Mouse (Mus musculus) neural tube, embryonic 13.5 days (tissue): ENCODE measurements around the gene Gbf1. TPM values are rescaled to one million over a fixed set of nuclear protein-coding genes. Genes with fewer than 3 reads are reported as not detected.
A peak's percentile ranks its signal among the peaks of the same experiment; 100 is the strongest.
"Not testable (repeated sequence)": the region's sequence is repeated elsewhere in the genome, so short reads cannot be mapped to it uniquely, and the experiment has no call there.

ENCODE experiments used
- ATAC-seq: fragments of 200-750 bp; cut with Nextera tagmentation; 2 replicates; pipeline ENCODE4 v1.8.0; 2017; ENCODE audit warnings: low read depth, mild to moderate bottlenecking, moderate TSS enrichment, moderate library complexity
- H3K27ac ChIP-seq: fragments of 300-500 bp; sonication (generic); replicated peaks from 2 replicates; pipeline ENCODE4 v1.5.1; 2015; ENCODE audit warnings: moderate library complexity, mild to moderate bottlenecking, inconsistent platforms
- H3K27me3 ChIP-seq: fragments of 300-500 bp; sonication (generic); 2 replicates; pipeline ENCODE4 v1.6.1; 2015; ENCODE audit warnings: mild to moderate bottlenecking, inconsistent platforms
- H3K36me3 ChIP-seq: fragments of 300-500 bp; sonication (generic); 2 replicates; pipeline ENCODE4 v1.6.1; 2015; ENCODE audit warnings: mild to moderate bottlenecking, inconsistent platforms
- H3K4me1 ChIP-seq: fragments of 300-500 bp; sonication (generic); replicated peaks from 2 replicates; pipeline ENCODE4 v1.6.1; 2015; ENCODE audit warnings: inconsistent platforms
- H3K4me2 ChIP-seq: fragments of 300-500 bp; sonication (generic); 2 replicates; pipeline ENCODE4 v1.6.1; 2015; ENCODE audit warnings: inconsistent platforms, mild to moderate bottlenecking, moderate library complexity
- H3K4me3 ChIP-seq: fragments of 300-500 bp; sonication (generic); 2 replicates; pipeline ENCODE4 v1.5.1; 2015; ENCODE audit warnings: mild to moderate bottlenecking, inconsistent platforms
- H3K9ac ChIP-seq: fragments of 300-500 bp; sonication (generic); 2 replicates; pipeline ENCODE4 v1.6.1; 2015; ENCODE audit warnings: moderate library complexity, mild to moderate bottlenecking, inconsistent platforms
- H3K9me3 ChIP-seq: fragments of 300-500 bp; sonication (generic); 2 replicates; pipeline ENCODE4 v1.6.1; 2016; ENCODE audit warnings: inconsistent platforms
- WGBS: fragments of 180-500 bp; shearing (Covaris S2); methylation state at CpG from one replicate; pipeline ENCODE4 v1.1.7; 2015; 5-methylcytosine and 5-hydroxymethylcytosine counted together
- polyA plus RNA-seq: library from polyadenylated mRNA; unstranded; fragments of >200 nt; fragmentation: Nextera tagmentation; extraction: Ambion mirVana; gene quantifications from 2 replicates; pipeline ENCODE4 v1.2.1, GENCODE M21; 2015

Gbf1 gene
- polyA plus RNA-seq, 1 experiment from 2014 or later, result 65.2 TPM

GRCm38 (mm10) chr19:46149091-46149490 lies 3.2 kb upstream of the Gbf1 start:
- Histone ChIP-seq H3K4me2 (peak overlapping the region; percentile 84), H3K27ac (no peak overlapping the region), H3K4me3 (peak overlapping the region; percentile 45; the same call in 1 of the 2 replicates), H3K36me3 (no peaks in the 10 kb centered on the region), H3K9ac (no peak overlapping the region), H3K4me1 (peaks cover 38% of the 10 kb centered on the region), H3K27me3 (peaks cover 70% of the 10 kb centered on the region), H3K9me3 (no peaks in the 10 kb centered on the region)
- no peak for ATAC-seq
- WGBS, result 30% methylated on average over 12 of the region's 12 CpGs

DNA sequence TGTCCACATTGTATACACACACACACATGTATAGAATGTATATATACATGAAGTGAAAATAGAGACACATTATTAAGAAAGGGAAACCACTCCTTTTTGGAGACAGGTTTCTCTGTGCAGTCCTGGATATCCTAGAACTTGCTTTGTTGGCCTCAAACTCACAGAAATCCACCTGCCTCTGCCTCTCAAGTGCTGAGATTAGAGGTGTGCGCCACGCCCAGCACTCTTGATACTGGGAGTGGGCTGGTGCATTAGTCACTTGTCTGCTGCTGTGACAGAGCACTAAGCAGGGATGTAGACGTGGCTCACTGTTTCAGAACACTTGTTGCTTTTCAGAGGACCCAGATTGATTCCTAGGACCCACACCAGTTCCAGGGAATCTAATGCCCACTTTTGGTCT lies 13.6 kb downstream of the Gbf1 start:
- WGBS, result 96% methylated on average over 3 of the region's 3 CpGs
- no peak for ATAC-seq
- Histone ChIP-seq H3K4me1 (no peaks in the 10 kb centered on the region), H3K4me3 (no peak overlapping the region), H3K9ac (no peak overlapping the region), H3K9me3 (no peaks in the 10 kb centered on the region), H3K36me3 (peaks cover 44% of the 10 kb centered on the region), H3K27ac (no peak overlapping the region), H3K4me2 (no peak overlapping the region), H3K27me3 (no peaks in the 10 kb centered on the region)

GRCm38 (mm10) chr19:46167169-46167568 lies 14.9 kb downstream of the Gbf1 start:
- H3K9ac ChIP-seq, H3K27me3 ChIP-seq, H3K4me3 ChIP-seq, H3K4me2 ChIP-seq, H3K4me1 ChIP-seq, H3K27ac ChIP-seq, ATAC-seq, H3K9me3 ChIP-seq: not testable (repeated sequence)
- 87% methylated on average over 1 of the region's 2 CpGs for whole genome bisulfite sequencing
- peaks cover 55% of the 10 kb centered on the region for H3K36me3 ChIP-seq

- Histone ChIP-seq H3K4me2 (no peak overlapping the region), H3K9me3 (no peaks in the 10 kb centered on the region), H3K27me3 (no peaks in the 10 kb centered on the region), H3K9ac (no peak overlapping the region), H3K4me1 (no peaks in the 10 kb centered on the region; the same call in 1 of the 2 replicates), H3K4me3 (no peak overlapping the region), H3K36me3 (peaks cover 54% of the 10 kb centered on the region), H3K27ac (no peak overlapping the region)
- no peak for ATAC-seq
- 89% methylated on average over 3 of the region's 3 CpGs for WGBS
Measured at GRCm38 (mm10) chr19:46169396-46169795, 17.1 kb downstream of the Gbf1 start.

DNA sequence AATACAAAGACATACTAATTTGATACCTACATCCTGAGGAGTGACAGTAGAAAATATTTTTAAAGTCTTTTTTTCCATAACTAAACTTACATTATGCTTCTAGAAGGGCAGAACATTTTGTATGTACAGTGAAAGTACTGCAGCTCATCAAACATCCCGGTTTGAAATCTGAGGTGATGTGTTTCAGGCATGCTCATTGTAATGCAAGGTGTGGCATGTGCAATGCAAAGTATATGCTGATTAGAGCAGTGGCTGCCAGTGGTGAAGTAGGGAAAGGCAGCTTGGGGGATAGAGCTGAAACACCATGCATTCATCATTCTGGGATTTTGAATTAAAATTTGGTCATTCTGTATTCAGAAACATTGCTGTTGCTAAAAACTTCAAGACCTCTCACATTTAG lies 17.6 kb downstream of the Gbf1 start:
- WGBS, result 48% methylated on average over 1 of the region's 1 CpGs
- Histone ChIP-seq H3K4me1 (no peaks in the 10 kb centered on the region; the same call in 1 of the 2 replicates), H3K9me3 (no peaks in the 10 kb centered on the region), H3K4me2 (no peak overlapping the region), H3K36me3 (peaks cover 49% of the 10 kb centered on the region), H3K4me3 (no peak overlapping the region), H3K27ac (no peak overlapping the region), H3K9ac (no peak overlapping the region), H3K27me3 (no peaks in the 10 kb centered on the region)
- ATAC-seq, result no peak

DNA sequence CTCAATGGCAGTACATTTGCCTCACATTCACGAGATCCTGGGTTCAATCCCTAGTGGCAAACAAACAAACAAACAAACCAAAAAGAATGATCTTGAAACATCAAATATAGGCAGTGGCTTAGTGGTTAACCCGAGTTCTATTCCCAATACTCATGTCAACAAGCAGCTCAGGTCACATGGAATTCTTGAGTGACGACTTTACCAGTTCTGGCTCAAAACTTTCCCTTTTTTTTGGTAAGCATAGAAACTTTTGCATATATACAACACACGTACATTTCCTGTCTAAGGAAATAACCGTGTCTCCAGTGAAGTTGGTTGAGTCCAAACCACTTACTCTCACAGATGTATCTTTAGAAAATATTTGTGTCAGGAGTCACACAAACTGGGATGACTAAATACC lies 20.2 kb downstream of the Gbf1 start:
- peaks cover 30% of the 10 kb centered on the region for H3K36me3 ChIP-seq
- no peaks in the 10 kb centered on the region for H3K27me3 ChIP-seq
- no peak for ATAC-seq
- no peak overlapping the region for H3K4me3 ChIP-seq
- H3K27ac ChIP-seq, result no peak overlapping the region
- 87% methylated on average over 5 of the region's 5 CpGs for WGBS
- no peak overlapping the region for H3K4me2 ChIP-seq
- H3K9me3 ChIP-seq, result no peaks in the 10 kb centered on the region
- H3K4me1 ChIP-seq, result peaks cover 12% of the 10 kb centered on the region
- no peak overlapping the region for H3K9ac ChIP-seq

GRCm38 (mm10) chr19:46175173-46175572 lies 22.9 kb downstream of the Gbf1 start:
- peaks cover 28% of the 10 kb centered on the region for H3K36me3 ChIP-seq
- no peaks in the 10 kb centered on the region for H3K27me3 ChIP-seq
- H3K4me1 ChIP-seq, result peaks cover 16% of the 10 kb centered on the region
- H3K4me3 ChIP-seq, result no peak overlapping the region
- no peaks in the 10 kb centered on the region for H3K9me3 ChIP-seq
- H3K9ac ChIP-seq, result no peak overlapping the region
- ATAC-seq, result no peak
- no peak overlapping the region for H3K27ac ChIP-seq
- no peak overlapping the region for H3K4me2 ChIP-seq

DNA sequence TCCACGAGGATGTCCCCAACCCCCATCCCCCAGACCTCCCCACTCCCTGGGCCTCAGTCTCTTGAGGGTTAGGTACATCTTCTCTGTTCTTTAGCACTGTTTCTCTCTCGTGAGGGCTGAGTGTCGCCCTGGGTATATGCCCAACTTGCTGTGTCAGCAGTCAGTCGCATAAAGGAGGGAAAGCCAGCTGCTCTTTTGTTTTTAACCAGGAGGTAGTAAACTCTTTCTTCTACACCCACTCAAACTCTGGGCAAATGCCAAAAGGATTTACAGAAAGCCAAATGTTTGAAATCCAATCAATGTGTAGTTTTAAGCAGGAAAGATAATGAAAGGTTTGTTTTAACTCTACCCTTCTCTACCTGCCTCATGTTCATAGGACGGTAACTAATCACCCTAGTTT lies 24.7 kb downstream of the Gbf1 start:
- Histone ChIP-seq H3K4me1 (peaks cover 16% of the 10 kb centered on the region), H3K9ac (no peak overlapping the region), H3K27me3 (no peaks in the 10 kb centered on the region), H3K36me3 (peaks cover 13% of the 10 kb centered on the region), H3K4me2 (no peak overlapping the region), H3K9me3 (no peaks in the 10 kb centered on the region), H3K27ac (no peak overlapping the region), H3K4me3 (no peak overlapping the region)
- ATAC-seq, result no peak
- 33% methylated on average over 5 of the region's 5 CpGs for WGBS

GRCm38 (mm10) chr19:46180274-46180673 lies 28.0 kb downstream of the Gbf1 start:
- H3K4me1 ChIP-seq, result peaks cover 16% of the 10 kb centered on the region
- H3K4me2 ChIP-seq, result no peak overlapping the region
- no peak overlapping the region for H3K9ac ChIP-seq
- WGBS, result 98% methylated on average over 2 of the region's 2 CpGs
- no peak overlapping the region for H3K27ac ChIP-seq
- no peak for ATAC-seq
- peaks cover 14% of the 10 kb centered on the region for H3K36me3 ChIP-seq
- H3K9me3 ChIP-seq, result no peaks in the 10 kb centered on the region
- no peaks in the 10 kb centered on the region for H3K27me3 ChIP-seq
- H3K4me3 ChIP-seq, result no peak overlapping the region

DNA sequence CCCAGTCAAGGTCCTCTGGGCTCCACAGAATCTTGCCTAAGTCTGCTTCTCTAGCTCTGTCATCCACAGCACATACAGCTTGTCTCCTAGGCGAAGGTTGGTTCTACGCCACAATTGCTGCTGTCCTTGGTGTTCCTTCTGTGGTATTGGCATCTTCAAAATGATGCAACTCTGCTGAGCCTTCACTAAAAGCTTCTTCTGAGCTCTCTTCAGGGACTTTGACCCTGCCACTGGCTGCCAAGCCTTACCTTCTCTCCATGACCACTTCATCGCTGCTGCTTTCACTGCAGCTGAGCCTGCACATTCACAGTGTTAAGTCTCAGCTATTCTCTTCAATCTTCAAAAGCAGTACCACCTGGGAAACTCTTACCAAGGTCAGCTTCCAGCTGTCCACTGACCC lies 29.9 kb downstream of the Gbf1 start:
- WGBS, result 96% methylated on average over 3 of the region's 3 CpGs
- Histone ChIP-seq H3K4me3 (no peak overlapping the region), H3K9me3 (no peaks in the 10 kb centered on the region), H3K27me3 (no peaks in the 10 kb centered on the region), H3K9ac (no peak overlapping the region), H3K4me1 (peaks cover 6% of the 10 kb centered on the region), H3K36me3 (peaks cover 14% of the 10 kb centered on the region), H3K4me2 (no peak overlapping the region), H3K27ac (no peak overlapping the region)
- ATAC-seq, result no peak

- Histone ChIP-seq H3K36me3 (peaks cover 11% of the 10 kb centered on the region), H3K27ac (no peak overlapping the region), H3K9me3 (no peaks in the 10 kb centered on the region), H3K4me3 (no peak overlapping the region), H3K4me2 (no peak overlapping the region), H3K4me1 (peaks cover 6% of the 10 kb centered on the region), H3K27me3 (no peaks in the 10 kb centered on the region), H3K9ac (no peak overlapping the region)
- 65% methylated on average over 3 of the region's 3 CpGs for WGBS
- no peak for ATAC-seq
Measured at GRCm38 (mm10) chr19:46186611-46187010, 34.3 kb downstream of the Gbf1 start.

GRCm38 (mm10) chr19:46187203-46187602 lies 34.9 kb downstream of the Gbf1 start:
- no peak overlapping the region for H3K4me2 ChIP-seq
- WGBS, result 86% methylated on average over 2 of the region's 2 CpGs
- H3K27ac ChIP-seq, result no peak overlapping the region
- H3K4me1 ChIP-seq, result peaks cover 6% of the 10 kb centered on the region
- no peaks in the 10 kb centered on the region for H3K27me3 ChIP-seq
- no peak overlapping the region for H3K9ac ChIP-seq
- no peak overlapping the region for H3K4me3 ChIP-seq
- no peak for ATAC-seq
- H3K9me3 ChIP-seq, result no peaks in the 10 kb centered on the region
- peaks cover 9% of the 10 kb centered on the region for H3K36me3 ChIP-seq

GRCm38 (mm10) chr19:46198293-46198692 lies 46.0 kb downstream of the Gbf1 start:
- Histone ChIP-seq H3K27me3 (no peaks in the 10 kb centered on the region), H3K27ac (no peak overlapping the region), H3K4me2 (no peak overlapping the region), H3K4me1 (no peaks in the 10 kb centered on the region), H3K9me3 (no peaks in the 10 kb centered on the region), H3K36me3 (no peaks in the 10 kb centered on the region), H3K9ac (no peak overlapping the region), H3K4me3 (no peak overlapping the region)
- no peak for ATAC-seq
- 94% methylated on average over 3 of the region's 3 CpGs for WGBS
